Mouse (Mus musculus) embryonic facial prominence, embryonic 13.5 days (tissue): ENCODE measurements around the gene Bcar3. TPM values are rescaled to one million over a fixed set of nuclear protein-coding genes. Genes with fewer than 3 reads are reported as not detected.

ENCODE experiments used
- ATAC-seq: fragments of 200-750 bp; cut with Nextera tagmentation; 2 replicates; pipeline ENCODE4 v1.8.0; 2017; ENCODE audit warnings: low read depth; ENCODE audit not compliant: insufficient number of reproducible peaks, insufficient read depth, low FRiP score, low TSS enrichment
- H3K27ac ChIP-seq: fragments of 300-500 bp; sonication (generic); 2 replicates; pipeline ENCODE4 v1.5.1; 2015; ENCODE audit warnings: moderate library complexity, mild to moderate bottlenecking, inconsistent platforms
- H3K27me3 ChIP-seq: fragments of 300-500 bp; sonication (generic); 2 replicates; pipeline ENCODE4 v1.6.1; 2015; ENCODE audit warnings: mild to moderate bottlenecking, inconsistent platforms
- H3K36me3 ChIP-seq: fragments of 300-500 bp; sonication (generic); 2 replicates; pipeline ENCODE4 v1.6.1; 2015; ENCODE audit warnings: mild to moderate bottlenecking, inconsistent platforms
- H3K4me1 ChIP-seq: fragments of 300-500 bp; sonication (generic); 2 replicates; pipeline ENCODE4 v1.6.1; 2015; ENCODE audit warnings: inconsistent platforms
- H3K4me2 ChIP-seq: fragments of 300-500 bp; sonication (generic); 2 replicates; pipeline ENCODE4 v1.6.1; 2015; ENCODE audit warnings: moderate library complexity, mild to moderate bottlenecking, inconsistent platforms
- H3K4me3 ChIP-seq: fragments of 300-500 bp; sonication (generic); 2 replicates; pipeline ENCODE4 v1.5.1; 2015; ENCODE audit warnings: mild to moderate bottlenecking, inconsistent platforms
- H3K9ac ChIP-seq: fragments of 300-500 bp; sonication (generic); 2 replicates; pipeline ENCODE4 v1.6.1; 2015; ENCODE audit warnings: mild to moderate bottlenecking, inconsistent platforms
- H3K9me3 ChIP-seq: fragments of 300-500 bp; sonication (generic); 2 replicates; pipeline ENCODE4 v1.6.1; 2016; ENCODE audit warnings: inconsistent platforms
- WGBS: fragments of 180-500 bp; shearing (Covaris S2); methylation state at CpG from one replicate; pipeline ENCODE4 v1.1.7; 2015; ENCODE audit warnings: mixed read lengths; 5-methylcytosine and 5-hydroxymethylcytosine counted together
- polyA plus RNA-seq: library from polyadenylated mRNA; unstranded; fragments of >200 nt; fragmentation: Nextera tagmentation; extraction: Ambion mirVana; gene quantifications from 2 replicates; pipeline ENCODE4 v1.2.1, GENCODE M21; 2015

The Bcar3 gene
- polyA plus RNA-seq, 1 experiment from 2014 or later, result 8.6 TPM

DNA sequence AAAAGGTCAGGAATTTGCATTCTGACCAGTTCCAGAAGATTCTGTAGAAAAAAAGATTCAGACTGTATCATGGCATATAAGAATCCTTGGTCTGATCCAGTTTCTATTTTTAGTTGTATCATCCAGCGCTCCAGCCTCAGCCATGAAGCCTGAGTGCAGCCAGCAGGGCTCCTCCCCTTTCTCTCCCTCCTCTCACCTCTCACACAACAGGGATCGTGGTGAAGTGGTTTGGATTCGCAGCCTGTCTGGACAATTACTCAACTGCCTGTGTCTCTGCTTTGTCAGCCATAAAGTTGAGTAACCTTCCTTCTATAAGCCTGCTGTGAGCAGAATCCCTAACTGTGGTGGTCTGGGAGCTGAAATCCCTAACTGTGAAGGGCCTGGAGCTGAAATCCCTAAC, 71.4 kb downstream of the Bcar3 start:
- Histone ChIP-seq H3K9ac (no peak overlapping the region), H3K36me3 (no peaks in the 10 kb centered on the region), H3K9me3 (no peaks in the 10 kb centered on the region), H3K27ac (0 out of 2 replicates have a peak overlapping the region, but pooled peaks have one; percentile 57), H3K4me3 (no peak overlapping the region), H3K4me1 (peaks cover 26% of the 10 kb centered on the region), H3K27me3 (no peaks in the 10 kb centered on the region), H3K4me2 (no peak overlapping the region)
- 16% methylated on average over 3 of the region's 3 CpGs for WGBS
- no peak for ATAC-seq

DNA sequence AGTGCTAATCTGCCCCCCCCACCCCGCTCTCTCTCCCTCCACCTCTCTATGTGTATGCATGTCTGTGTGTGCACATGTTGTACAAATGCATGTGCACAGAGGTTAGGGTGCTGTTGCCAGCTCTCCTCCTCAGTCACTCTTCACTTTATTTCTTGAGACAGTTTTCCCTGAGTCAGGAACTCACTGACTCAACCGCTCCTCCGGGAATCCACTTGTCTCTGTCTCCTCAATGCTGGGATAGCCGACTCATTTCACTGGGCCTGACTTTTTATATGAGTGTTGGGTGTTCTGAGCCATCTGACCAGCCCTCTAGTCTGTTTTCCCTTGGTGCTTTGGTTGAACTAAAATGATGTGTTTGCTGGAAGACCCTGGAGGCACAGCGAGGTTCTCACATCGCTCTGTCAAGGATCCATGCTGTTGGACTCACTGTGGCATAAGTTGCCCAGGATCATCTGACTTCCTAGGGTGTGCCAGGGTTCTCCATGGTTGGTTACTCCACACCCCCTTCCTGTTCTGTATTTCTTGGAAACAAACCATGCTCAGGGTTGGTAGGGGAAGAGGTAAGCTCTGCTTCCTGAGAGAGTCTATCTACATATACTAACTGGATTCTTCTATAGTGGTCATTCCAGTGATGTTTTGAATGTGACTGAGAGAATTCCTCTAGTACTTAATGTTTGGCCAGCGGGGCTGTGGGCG, 77.9 kb downstream of the Bcar3 start:
- ATAC-seq, result no peak
- peaks cover 14% of the 10 kb centered on the region for H3K4me1 ChIP-seq
- WGBS, result 88% methylated on average over 8 of the region's 8 CpGs

DNA sequence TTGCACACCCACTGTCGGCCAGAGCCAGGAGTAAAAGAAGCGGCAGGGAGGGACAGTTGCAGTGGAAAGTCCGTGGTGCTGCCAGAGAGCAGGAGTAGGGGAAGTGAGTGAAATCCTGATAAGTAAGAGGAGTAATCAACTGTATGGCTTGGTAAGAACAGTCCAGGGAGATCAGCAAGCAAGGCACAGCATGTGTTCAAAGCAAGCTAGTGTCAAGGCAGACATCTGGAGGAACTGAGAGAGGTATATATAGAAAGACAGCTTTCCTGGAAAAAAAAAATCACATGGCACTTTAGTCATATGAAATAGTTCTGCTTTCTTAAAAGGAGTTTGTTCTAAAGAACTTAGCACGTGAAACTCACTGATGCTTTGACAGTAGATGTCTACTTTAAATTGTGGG, 78.7 kb downstream of the Bcar3 start:
- Histone ChIP-seq H3K9me3 (no peaks in the 10 kb centered on the region), H3K4me2 (no peak overlapping the region), H3K4me1 (peaks cover 23% of the 10 kb centered on the region), H3K27me3 (no peaks in the 10 kb centered on the region), H3K36me3 (no peaks in the 10 kb centered on the region), H3K9ac (no peak overlapping the region), H3K27ac (no peak overlapping the region; the same call in 1 of the 2 replicates), H3K4me3 (no peak overlapping the region)
- no peak for ATAC-seq
- WGBS, result 77% methylated on average over 4 of the region's 4 CpGs

More for the DNA sequence above, 77.9 kb downstream of the Bcar3 start:
- H3K9ac ChIP-seq, result no peak overlapping the region
- H3K27ac ChIP-seq, result no peak overlapping the region
- no peaks in the 10 kb centered on the region for H3K9me3 ChIP-seq
- H3K27me3 ChIP-seq, result no peaks in the 10 kb centered on the region
- H3K4me3 ChIP-seq, result no peak overlapping the region
- no peaks in the 10 kb centered on the region for H3K36me3 ChIP-seq
- no peak overlapping the region for H3K4me2 ChIP-seq

DNA sequence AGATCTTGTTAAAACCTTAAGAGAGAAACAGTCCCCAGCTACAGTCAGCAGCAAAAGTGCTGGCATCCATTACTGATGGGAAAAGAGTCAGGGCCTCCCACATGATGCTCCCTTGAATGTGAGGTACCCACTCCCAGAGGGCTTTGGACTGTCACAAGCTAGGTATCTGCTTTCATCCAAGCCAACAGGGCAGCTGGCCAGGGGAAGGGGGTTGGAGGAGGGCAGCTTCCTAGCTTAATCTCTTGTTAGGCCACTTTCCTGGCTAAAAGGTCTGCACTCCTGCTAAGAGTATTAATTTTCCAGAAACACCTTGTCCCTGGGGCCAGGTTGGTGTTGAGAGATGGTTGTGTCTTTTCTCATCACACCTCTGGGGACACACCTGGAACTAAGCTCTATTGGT, 82.1 kb downstream of the Bcar3 start:
- no peak for ATAC-seq
- H3K4me2 ChIP-seq, result no peak overlapping the region
- no peak overlapping the region for H3K9ac ChIP-seq
- peak overlapping the region; percentile 8; the same call in 1 of the 2 replicates for H3K27ac ChIP-seq
- H3K36me3 ChIP-seq, result no peaks in the 10 kb centered on the region
- peaks cover 28% of the 10 kb centered on the region for H3K4me1 ChIP-seq
- H3K4me3 ChIP-seq, result no peak overlapping the region
- H3K27me3 ChIP-seq, result no peaks in the 10 kb centered on the region
- H3K9me3 ChIP-seq, result no peaks in the 10 kb centered on the region

DNA sequence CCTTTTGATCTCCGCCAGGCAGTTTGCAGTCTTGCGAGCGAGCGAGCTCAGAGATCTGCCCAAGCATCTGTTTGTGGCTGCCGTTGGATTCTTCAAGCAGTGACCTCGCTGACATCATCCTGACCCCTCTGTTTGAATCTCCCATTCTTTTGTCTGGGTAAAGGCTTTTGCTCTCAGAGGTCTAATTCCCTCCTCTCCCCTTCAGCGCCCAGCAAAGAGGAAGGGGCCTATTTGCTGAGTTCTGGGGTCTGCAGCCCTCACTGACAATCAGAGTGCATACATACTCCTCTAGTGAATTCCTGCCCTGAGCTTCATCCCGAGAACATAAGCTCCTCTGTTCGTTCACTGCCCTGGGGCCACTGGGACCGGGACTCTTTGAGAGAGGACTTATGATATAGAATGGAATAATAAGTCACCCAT, 82.5 kb downstream of the Bcar3 start:
- peaks cover 28% of the 10 kb centered on the region for H3K4me1 ChIP-seq
- H3K36me3 ChIP-seq, result no peaks in the 10 kb centered on the region
- no peak for ATAC-seq
- H3K4me3 ChIP-seq, result no peak overlapping the region
- H3K9ac ChIP-seq, result no peak overlapping the region
- H3K9me3 ChIP-seq, result no peaks in the 10 kb centered on the region
- WGBS, result 13% methylated on average over 10 of the region's 10 CpGs
- H3K4me2 ChIP-seq, result no peak overlapping the region
- H3K27me3 ChIP-seq, result no peaks in the 10 kb centered on the region
- H3K27ac ChIP-seq, result peak overlapping the region; percentile 48; the same call in 1 of the 2 replicates

DNA sequence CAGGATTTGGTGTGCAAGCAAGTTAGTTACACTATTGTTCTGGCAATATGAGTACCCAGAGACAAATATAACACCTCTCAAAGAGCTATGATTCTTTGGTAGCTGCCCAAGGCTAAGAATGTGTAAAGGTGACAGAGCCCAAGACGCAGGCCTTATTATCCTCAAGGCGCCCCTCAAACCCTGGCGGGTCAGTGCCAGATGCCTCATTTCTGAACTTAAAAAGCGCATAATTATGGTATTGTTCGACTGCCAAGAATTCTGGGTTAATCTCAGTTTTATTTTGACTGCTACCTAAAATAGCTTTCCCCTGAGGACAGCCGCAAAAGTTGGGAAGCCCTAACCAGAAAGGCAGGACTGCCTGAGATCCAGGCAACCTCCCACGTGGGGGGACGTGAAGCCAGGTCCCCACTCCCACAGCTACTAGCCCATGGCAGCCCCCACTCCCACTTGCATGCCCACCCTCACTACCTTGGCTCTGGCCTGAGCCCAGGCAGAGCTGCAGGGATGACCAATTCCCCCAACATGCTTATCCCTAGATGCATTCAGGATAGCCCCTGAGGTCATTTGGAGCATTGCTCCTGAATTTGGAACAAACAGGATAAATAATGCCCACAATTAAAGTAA, 83.0 kb downstream of the Bcar3 start:
- H3K4me3 ChIP-seq, result no peak overlapping the region
- H3K27me3 ChIP-seq, result no peaks in the 10 kb centered on the region
- no peak overlapping the region for H3K9ac ChIP-seq
- peaks cover 28% of the 10 kb centered on the region for H3K4me1 ChIP-seq
- no peaks in the 10 kb centered on the region for H3K9me3 ChIP-seq
- WGBS, result 26% methylated on average over 8 of the region's 8 CpGs
- H3K4me2 ChIP-seq, result no peak overlapping the region; the same call in 1 of the 2 replicates
- H3K36me3 ChIP-seq, result no peaks in the 10 kb centered on the region
- no peak for ATAC-seq
- H3K27ac ChIP-seq, result peak overlapping the region; percentile 48; the same call in 1 of the 2 replicates

DNA sequence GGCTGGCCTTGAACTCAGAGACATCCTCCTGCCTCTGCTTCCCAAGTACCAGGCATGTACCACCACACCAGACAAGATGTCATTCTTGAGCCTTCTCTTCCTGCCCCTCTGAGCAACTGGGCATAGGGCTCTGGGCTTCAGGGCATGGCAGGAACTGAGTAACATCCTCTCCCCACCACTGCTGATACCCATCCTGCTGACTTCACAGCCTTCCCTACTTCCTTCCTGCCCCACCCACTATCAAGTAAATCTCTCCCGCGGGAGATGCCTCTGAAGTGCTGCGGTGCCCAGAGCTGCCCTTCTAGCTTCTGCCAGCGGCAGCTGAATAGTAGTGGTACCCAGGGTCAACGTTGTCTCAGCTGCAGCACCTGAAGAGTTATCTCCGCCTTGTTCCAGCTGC, 84.7 kb downstream of the Bcar3 start:
- Histone ChIP-seq H3K4me1 (peaks cover 28% of the 10 kb centered on the region), H3K4me2 (no peak overlapping the region), H3K9me3 (no peaks in the 10 kb centered on the region), H3K27ac (no peak overlapping the region), H3K27me3 (no peaks in the 10 kb centered on the region), H3K9ac (no peak overlapping the region), H3K36me3 (no peaks in the 10 kb centered on the region), H3K4me3 (no peak overlapping the region)
- no peak for ATAC-seq
- WGBS, result 70% methylated on average over 6 of the region's 6 CpGs

DNA sequence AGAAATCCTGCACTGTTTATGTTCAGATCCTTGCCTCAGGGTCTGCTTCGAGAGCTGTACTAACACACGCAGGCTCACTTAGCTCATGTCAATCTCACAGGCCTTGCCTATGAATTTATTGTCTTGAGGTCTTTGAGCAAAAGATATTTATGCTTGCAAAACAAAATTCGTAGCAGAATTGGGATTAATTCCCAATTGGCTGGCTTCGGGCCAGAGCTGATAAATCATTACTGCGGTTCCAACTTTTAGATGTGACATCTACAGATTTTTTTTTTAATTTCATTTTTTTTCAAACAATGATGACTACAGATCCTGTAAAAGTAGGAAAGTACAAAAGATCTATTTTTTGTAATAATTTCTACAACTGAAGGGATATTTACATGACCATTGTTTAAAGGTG, 86.8 kb downstream of the Bcar3 start:
- no peaks in the 10 kb centered on the region for H3K27me3 ChIP-seq

DNA sequence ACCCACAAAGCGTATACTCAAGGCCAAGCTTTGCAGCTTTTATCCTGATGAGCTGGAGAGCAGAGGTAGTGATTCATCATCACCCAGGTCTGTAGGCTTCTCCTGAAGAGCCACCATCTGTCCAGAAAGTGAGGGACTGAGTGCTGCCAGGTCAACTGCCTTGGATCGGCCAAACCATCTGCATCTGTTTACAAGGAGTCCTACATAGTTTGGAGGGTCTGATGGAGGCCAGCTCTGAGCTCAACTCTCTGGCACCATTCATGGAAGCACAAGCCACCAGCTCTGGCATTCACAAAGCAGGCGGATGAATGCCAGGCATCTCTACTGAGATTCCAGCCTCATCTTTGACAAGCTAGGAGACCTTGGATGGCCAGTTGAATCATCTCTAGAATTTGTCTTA, 87.7 kb downstream of the Bcar3 start:
- Histone ChIP-seq H3K4me1 (peaks cover 16% of the 10 kb centered on the region), H3K36me3 (no peaks in the 10 kb centered on the region), H3K9me3 (no peaks in the 10 kb centered on the region), H3K27me3 (no peaks in the 10 kb centered on the region), H3K4me2 (no peak overlapping the region), H3K4me3 (no peak overlapping the region), H3K27ac (no peak overlapping the region), H3K9ac (no peak overlapping the region)
- WGBS, result 83% methylated on average over 3 of the region's 3 CpGs
- ATAC-seq, result no peak

More for the DNA sequence above, 86.8 kb downstream of the Bcar3 start:
- Histone ChIP-seq H3K4me1 (peaks cover 23% of the 10 kb centered on the region), H3K9ac (no peak overlapping the region), H3K4me2 (no peak overlapping the region), H3K4me3 (no peak overlapping the region), H3K9me3 (no peaks in the 10 kb centered on the region), H3K27ac (no peak overlapping the region), H3K36me3 (no peaks in the 10 kb centered on the region)
- ATAC-seq, result no peak
- 70% methylated on average over 5 of the region's 5 CpGs for WGBS

DNA sequence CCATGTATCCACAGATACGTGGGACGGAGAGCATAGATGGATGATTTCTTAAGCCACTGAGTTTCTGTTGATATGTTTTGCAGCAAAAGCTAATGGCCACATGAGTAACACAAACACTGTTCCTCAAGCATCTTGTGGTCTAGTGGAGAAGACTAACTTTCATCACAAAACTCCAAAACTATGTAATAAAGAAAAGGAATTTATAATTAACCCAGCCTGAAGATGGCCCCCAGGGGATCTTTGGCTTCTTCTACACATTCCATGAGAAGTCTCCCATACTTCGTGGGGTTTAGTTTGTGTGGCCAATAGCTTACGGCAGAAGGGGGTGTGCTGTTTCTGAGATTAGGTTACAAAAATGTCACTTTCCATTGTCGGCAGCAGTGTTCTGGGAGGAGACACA, 92.5 kb downstream of the Bcar3 start:
- Histone ChIP-seq H3K9me3 (no peaks in the 10 kb centered on the region), H3K4me3 (no peak overlapping the region), H3K4me1 (peaks cover 3% of the 10 kb centered on the region; the same call in 1 of the 2 replicates), H3K36me3 (no peaks in the 10 kb centered on the region), H3K9ac (no peak overlapping the region), H3K27ac (no peak overlapping the region), H3K27me3 (no peaks in the 10 kb centered on the region), H3K4me2 (no peak overlapping the region)
- ATAC-seq, result no peak
- WGBS, result 68% methylated on average over 5 of the region's 5 CpGs

DNA sequence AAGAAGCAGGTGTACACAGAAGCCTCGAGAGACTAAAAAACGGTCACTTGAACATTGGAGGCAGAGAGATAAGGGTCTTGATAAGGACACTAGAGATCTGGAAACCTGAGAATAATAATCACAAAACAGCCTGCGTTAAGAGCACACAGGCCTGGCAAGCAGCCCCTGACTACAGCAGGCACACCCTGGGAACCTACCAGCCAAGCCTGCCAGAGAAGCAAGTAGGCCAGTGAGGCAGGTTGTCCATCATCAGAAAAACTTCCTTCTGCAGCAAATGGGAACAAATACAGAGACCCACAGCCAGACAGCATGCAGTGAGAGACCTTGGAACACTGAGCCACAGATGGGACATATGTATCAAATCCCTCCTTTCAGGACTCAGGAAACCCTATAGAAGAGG, 93.8 kb downstream of the Bcar3 start:
- H3K4me3 ChIP-seq, result no peak overlapping the region
- WGBS, result 63% methylated on average over 3 of the region's 3 CpGs
- peaks cover 8% of the 10 kb centered on the region; the same call in 1 of the 2 replicates for H3K4me1 ChIP-seq
- H3K9me3 ChIP-seq, result no peaks in the 10 kb centered on the region
- no peak for ATAC-seq
- H3K4me2 ChIP-seq, result no peak overlapping the region
- no peak overlapping the region for H3K9ac ChIP-seq
- H3K36me3 ChIP-seq, result no peaks in the 10 kb centered on the region
- H3K27me3 ChIP-seq, result no peaks in the 10 kb centered on the region
- H3K27ac ChIP-seq, result no peak overlapping the region

DNA sequence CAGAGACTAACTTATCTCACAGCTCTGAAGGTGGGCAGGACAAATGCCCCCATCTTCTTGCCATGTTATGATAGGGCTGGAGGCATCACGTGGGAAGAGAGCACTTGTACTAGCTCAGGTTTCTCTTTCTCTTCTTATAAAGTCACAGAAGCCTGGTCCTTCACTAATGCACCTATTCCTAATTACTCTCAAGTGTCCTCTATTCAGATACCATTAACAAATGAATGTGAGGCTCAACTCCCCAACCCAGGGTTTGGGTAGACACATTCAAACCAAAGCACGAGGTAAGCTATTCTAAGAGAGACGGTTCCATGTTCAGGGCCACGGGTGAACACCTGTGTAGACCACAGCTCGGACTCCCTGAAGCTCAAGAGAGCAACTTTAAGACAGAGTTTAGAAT, 96.0 kb downstream of the Bcar3 start:
- Histone ChIP-seq H3K9me3 (no peaks in the 10 kb centered on the region), H3K4me1 (peaks cover 13% of the 10 kb centered on the region; the same call in 1 of the 2 replicates), H3K4me3 (no peak overlapping the region), H3K27me3 (no peaks in the 10 kb centered on the region), H3K4me2 (no peak overlapping the region), H3K36me3 (no peaks in the 10 kb centered on the region), H3K27ac (no peak overlapping the region), H3K9ac (no peak overlapping the region)
- WGBS, result 82% methylated on average over 5 of the region's 5 CpGs
- no peak for ATAC-seq
